Mouse (Mus musculus) central nervous system, embryonic 18 days (tissue): ENCODE results near the gene Thsd1. TPM values are rescaled to one million over a fixed set of nuclear protein-coding genes. Genes with fewer than 3 reads are reported as not detected.

Experiments
- polyA plus RNA-seq: library from polyadenylated mRNA; depleted of rRNA; stranded (reverse); fragments of >200 nt; gene quantifications from 2 replicates; pipeline ENCODE4 v1.2.3, GENCODE M21; 2012; rRNA removed

Gene Thsd1
- polyA plus RNA-seq = 6.8 and 7.0 TPM in 2 replicates

DNA sequence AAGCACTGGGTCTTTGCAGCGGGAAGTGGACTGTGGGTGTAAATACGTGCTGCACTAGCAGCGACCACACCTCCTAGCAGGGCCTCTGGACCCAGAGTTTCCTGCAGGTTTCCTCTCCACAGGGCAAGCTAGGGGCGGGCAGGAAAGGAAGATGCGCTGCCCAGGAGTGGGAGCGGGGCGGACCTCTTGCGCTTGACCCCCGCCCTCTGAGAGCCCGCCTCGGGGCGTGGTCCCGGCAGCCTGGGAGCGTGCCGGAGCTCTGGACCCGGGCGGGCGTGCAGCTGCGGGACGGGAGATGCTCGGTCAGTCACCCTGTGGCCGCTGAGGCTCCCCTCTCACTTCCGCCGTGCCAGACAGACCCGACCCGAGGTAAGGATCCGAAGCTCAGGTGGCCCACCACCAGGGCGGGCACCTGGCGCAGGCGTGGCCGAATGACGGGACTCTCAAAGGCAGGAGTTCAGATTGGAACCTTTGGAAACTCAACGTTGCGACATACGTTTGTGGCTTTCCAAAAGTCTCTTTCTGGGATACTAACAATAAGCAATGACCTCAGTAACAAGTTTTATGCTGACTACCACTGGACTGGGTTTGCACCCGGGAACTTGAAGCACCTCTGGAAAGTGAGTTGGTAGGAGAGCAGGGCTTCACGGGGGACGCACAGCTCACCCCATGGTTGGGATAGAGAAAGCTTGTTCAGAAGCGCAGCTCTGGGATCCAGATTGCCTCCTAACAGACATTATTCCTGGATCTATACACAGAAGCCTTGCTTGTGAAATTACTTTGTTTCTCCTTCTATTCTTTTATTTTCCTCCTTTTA is at the start of gene Thsd1:
TSS of gene Thsd1 (plus strand) at position 253 of the 817 bp plus-strand sequence.

GRCm38 (mm10) chr8:22185431-22186397 is 41.4 kb upstream of the Thsd1 start, which contains the start of gene Ckap2:
TSS of gene Ckap2 (minus strand) at chr8:22185819.

GRCm38 (mm10) chr8:22192660-22193431 is 34.3 kb upstream of the Thsd1 start, which contains the start of gene Vps36:
TSS of gene Vps36 (plus strand) at chr8:22192809.

GRCm38 (mm10) chr8:22282999-22283491 is 55.9 kb downstream of the Thsd1 start, which contains the start of gene Tpte:
TSS of gene Tpte (plus strand) at chr8:22283441.

Other genes starting within 250 kb of the Thsd1 start
- 2.8 TPM in 2 replicates for gene Atp7b, start 167.0 kb upstream of the Thsd1 start, polyA plus RNA-seq
- gene Alg11, start 166.6 kb upstream of the Thsd1 start, polyA plus RNA-seq = 10.8 and 12.2 TPM in 2 replicates
- gene Nek5, start 102.3 kb upstream of the Thsd1 start, polyA plus RNA-seq = 0.79 and 1.2 TPM in 2 replicates
- 7.2 and 9.2 TPM in 2 replicates for gene Nek3, start 60.9 kb upstream of the Thsd1 start, polyA plus RNA-seq
- 9.5 and 11.7 TPM in 2 replicates for gene Ckap2, start 41.5 kb upstream of the Thsd1 start, polyA plus RNA-seq
- 26.0 and 27.1 TPM in 2 replicates for gene Vps36, start 34.5 kb upstream of the Thsd1 start, polyA plus RNA-seq
- gene Tpte, start 56.1 kb downstream of the Thsd1 start, polyA plus RNA-seq = not detected in 2 replicates
- gene Slc25a15, start 171.3 kb downstream of the Thsd1 start, polyA plus RNA-seq = 5.9 and 6.5 TPM in 2 replicates
- 19.5 and 20.4 TPM in 2 replicates for gene Mrps31, start 184.0 kb downstream of the Thsd1 start, polyA plus RNA-seq